Mouse (Mus musculus): ENCODE results near the gene Stau1. TPM values are rescaled to one million over a fixed set of nuclear protein-coding genes. Genes with fewer than 3 reads are reported as not detected.
"Not testable (repeated sequence)": the region's sequence is repeated elsewhere in the genome, so short reads cannot be mapped to it uniquely, and the experiment has no call there.

Gene Stau1
- 10 to 100 TPM; 55.8 to 58.6 TPM for total RNA-seq (2021)

- DNase-seq = peak; percentile 97
Measured at GRCm38 (mm10) chr2:166995796-166996532, at the start of gene Stau1. Stau1 (minus strand) TSS chr2:166996299.

- DNase-seq = no peak
Measured at GRCm38 (mm10) chr2:167043400-167044121, 47.5 kb upstream of the Stau1 start.

GRCm38 (mm10) chr2:167039386-167039785, 43.3 kb upstream of the Stau1 start:
- DNase-seq = no peak

GRCm38 (mm10) chr2:167038716-167039115, 42.6 kb upstream of the Stau1 start:
- DNase-seq = no peak

- DNase-seq = no peak
Measured at GRCm38 (mm10) chr2:167038297-167038696, 42.2 kb upstream of the Stau1 start.

- DNase-seq = no peak
Measured at GRCm38 (mm10) chr2:167037710-167038109, 41.6 kb upstream of the Stau1 start.

GRCm38 (mm10) chr2:167030507-167030906, 34.4 kb upstream of the Stau1 start:
- no peak for DNase-seq

- peak; percentile 48 for DNase-seq
Measured at GRCm38 (mm10) chr2:167028553-167028952, 32.5 kb upstream of the Stau1 start.

- no peak for DNase-seq
Measured at GRCm38 (mm10) chr2:167019396-167019795, 23.3 kb upstream of the Stau1 start.

- DNase-seq = no peak
Measured at GRCm38 (mm10) chr2:167015382-167015718, 19.3 kb upstream of the Stau1 start.

GRCm38 (mm10) chr2:167014702-167015381, 18.7 kb upstream of the Stau1 start, which contains the start of gene Ddx27:
Ddx27 (plus strand) TSS chr2:167015193.
- DNase-seq = peak; percentile 94

GRCm38 (mm10) chr2:167010546-167010945, 14.4 kb upstream of the Stau1 start:
- DNase-seq = no peak

GRCm38 (mm10) chr2:167009483-167009882, 13.4 kb upstream of the Stau1 start:
- no peak for DNase-seq

- DNase-seq = not testable (repeated sequence)
Measured at GRCm38 (mm10) chr2:167007565-167007964, 11.5 kb upstream of the Stau1 start.

- no peak for DNase-seq
Measured at GRCm38 (mm10) chr2:167007001-167007491, 10.9 kb upstream of the Stau1 start.

- no peak for DNase-seq
Measured at GRCm38 (mm10) chr2:167006355-167006754, 10.3 kb upstream of the Stau1 start.

GRCm38 (mm10) chr2:167004099-167004854, 8.2 kb upstream of the Stau1 start:
- peak; percentile 74 for DNase-seq

- DNase-seq = no peak
Measured at GRCm38 (mm10) chr2:167001486-167001885, 5.4 kb upstream of the Stau1 start.

- no peak for DNase-seq
Measured at GRCm38 (mm10) chr2:166996533-166996894, 415 bp upstream of the Stau1 start.

GRCm38 (mm10) chr2:166995021-166995795, 891 bp downstream of the Stau1 start:
- peak; percentile 15 for DNase-seq

GRCm38 (mm10) chr2:166991945-166992344, 4.2 kb downstream of the Stau1 start:
- no peak for DNase-seq

- DNase-seq = no peak
Measured at GRCm38 (mm10) chr2:166990861-166991260, 5.2 kb downstream of the Stau1 start.

All from heart, postnatal 4 days (tissue).